Mouse (Mus musculus) bone marrow macrophage, adult 2 months (primary cell): ENCODE data around the gene Rap1gap. TPM values are rescaled to one million over a fixed set of nuclear protein-coding genes. Genes with fewer than 3 reads are reported as not detected.

ENCODE experiments used
- H3K27ac ChIP-seq: 2 replicates; pipeline ENCODE4 v1.5.1; 2012; ENCODE audit warnings: low read depth, low read length; ENCODE audit not compliant: insufficient read depth
- H3K4me1 ChIP-seq: 2 replicates; pipeline ENCODE4 v1.6.1; 2012; ENCODE audit warnings: low read length; ENCODE audit not compliant: control insufficient read depth, insufficient read depth
- H3K4me3 ChIP-seq: 2 replicates; pipeline ENCODE4 v1.5.1; 2012; ENCODE audit warnings: mild to moderate bottlenecking, low read length, moderate library complexity; ENCODE audit not compliant: insufficient read depth
- CTCF ChIP-seq: IDR thresholded peaks from 2 replicates; pipeline ENCODE4 v1.5.1; 2012; ENCODE audit warnings: low read depth, mild to moderate bottlenecking, low read length, moderate library complexity
- POLR2A ChIP-seq: IDR thresholded peaks from 2 replicates; pipeline ENCODE4 v1.6.1; 2012; ENCODE audit warnings: mild to moderate bottlenecking, low read depth, low read length, borderline replicate concordance
- polyA plus RNA-seq: library from polyadenylated mRNA; stranded (reverse); fragments of >200 nt; gene quantifications from 2 replicates; pipeline ENCODE4 v1.2.4, GENCODE M21; 2012; ENCODE audit not compliant: missing spikeins, insufficient read depth, insufficient read length

Rap1gap gene
- polyA plus RNA-seq, 1 experiment, result 2.9 TPM

GRCm38 (mm10) chr4:137766365-137766764, 101.8 kb downstream of the Rap1gap start:
- TF ChIP-seq CTCF (no peak), POLR2A (no peak)
- Histone ChIP-seq H3K27ac (no peak overlapping the region), H3K4me3 (no peak overlapping the region), H3K4me1 (no peaks in the 10 kb centered on the region)

- Histone ChIP-seq H3K27ac (no peak overlapping the region), H3K4me3 (no peak overlapping the region), H3K4me1 (no peaks in the 10 kb centered on the region)
- TF ChIP-seq CTCF, result no peak
These were observed 103.9 kb downstream of the Rap1gap start for GRCm38 (mm10) chr4:137768381-137768780.

- Histone ChIP-seq H3K4me1 (no peaks in the 10 kb centered on the region), H3K27ac (no peak overlapping the region), H3K4me3 (no peak overlapping the region)
- TF ChIP-seq POLR2A (no peak), CTCF (no peak)
These were observed 104.3 kb downstream of the Rap1gap start for GRCm38 (mm10) chr4:137768831-137769230.

- Histone ChIP-seq H3K27ac (no peak overlapping the region), H3K4me1 (no peaks in the 10 kb centered on the region), H3K4me3 (no peak overlapping the region)
- TF ChIP-seq CTCF (no peak), POLR2A (no peak)
These were observed 105.1 kb downstream of the Rap1gap start for GRCm38 (mm10) chr4:137769635-137770034.

GRCm38 (mm10) chr4:137770901-137771612, 106.5 kb downstream of the Rap1gap start:
- TF ChIP-seq CTCF, result no peak
- TF ChIP-seq POLR2A, result no peak
- Histone ChIP-seq H3K4me1 (no peaks in the 10 kb centered on the region), H3K27ac (no peak overlapping the region), H3K4me3 (no peak overlapping the region)

- Histone ChIP-seq H3K27ac (no peak overlapping the region), H3K4me1 (no peaks in the 10 kb centered on the region), H3K4me3 (no peak overlapping the region)
- TF ChIP-seq CTCF, result no peak
- no peak for TF ChIP-seq POLR2A
These were observed 107.2 kb downstream of the Rap1gap start for GRCm38 (mm10) chr4:137771749-137772148.

GRCm38 (mm10) chr4:137772438-137773056, 108.0 kb downstream of the Rap1gap start:
- Histone ChIP-seq H3K4me1 (no peaks in the 10 kb centered on the region), H3K27ac (no peak overlapping the region), H3K4me3 (no peak overlapping the region)
- no peak for TF ChIP-seq POLR2A
- TF ChIP-seq CTCF, result no peak

- TF ChIP-seq CTCF (no peak), POLR2A (no peak)
- Histone ChIP-seq H3K27ac (no peak overlapping the region), H3K4me1 (no peaks in the 10 kb centered on the region), H3K4me3 (no peak overlapping the region)
These were observed 108.9 kb downstream of the Rap1gap start for GRCm38 (mm10) chr4:137773369-137773899.

GRCm38 (mm10) chr4:137774013-137774412, 109.5 kb downstream of the Rap1gap start:
- Histone ChIP-seq H3K4me3 (no peak overlapping the region), H3K27ac (no peak overlapping the region), H3K4me1 (no peaks in the 10 kb centered on the region)
- TF ChIP-seq POLR2A (no peak), CTCF (no peak)

- Histone ChIP-seq H3K27ac (no peak overlapping the region), H3K4me1 (no peaks in the 10 kb centered on the region), H3K4me3 (no peak overlapping the region)
- TF ChIP-seq POLR2A, result no peak
- no peak for TF ChIP-seq CTCF
These were observed 110.0 kb downstream of the Rap1gap start for GRCm38 (mm10) chr4:137774505-137774904.
